Mouse (Mus musculus) megakaryocyte progenitor cell, adult 5-6 weeks (primary cell): ENCODE data around the gene Car2. TPM values are rescaled to one million over a fixed set of nuclear protein-coding genes. Genes with fewer than 3 reads are reported as not detected.

Source experiments
- ATAC-seq: replicated peaks from 2 replicates; pipeline ENCODE4 v1.8.0; 2016; ENCODE audit warnings: mild to moderate bottlenecking, moderate TSS enrichment, inconsistent platforms; ENCODE audit not compliant: poor library complexity
- total RNA-seq, 2 experiments: library from RNA; stranded (forward) in 1 of 2; stranded (reverse) in 1 of 2; fragments of 157-497, 149-512 nt in 1 of 2; fragments of 200-1000 nt in 1 of 2; gene quantifications; 2 replicates each; pipeline versions ENCODE4 v1.2.3 to v1.2.4; 2015 to 2017

Gene Car2
- total RNA-seq, 2 experiments from 2014 or later: 143 to 274 TPM

DNA sequence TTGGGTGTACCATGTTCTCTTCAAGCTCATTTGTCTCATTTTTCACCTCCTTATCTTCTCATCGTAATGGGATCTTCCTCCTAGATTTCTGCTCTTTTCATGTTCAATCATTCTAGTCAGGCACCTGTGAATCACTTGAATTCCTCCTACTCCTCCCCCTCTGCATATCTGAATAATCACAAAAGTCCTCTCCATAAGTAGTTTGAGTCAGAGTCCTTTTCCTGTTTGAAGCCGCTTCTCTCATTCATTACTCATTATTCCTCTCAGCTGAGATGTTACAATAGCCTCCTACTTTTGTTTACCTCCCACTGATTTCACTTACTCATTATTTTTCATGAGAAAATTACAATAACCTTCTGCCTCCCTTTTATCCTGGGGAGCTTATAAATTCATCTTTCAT, 31.2 kb downstream of the Car2 start:
- no peak for ATAC-seq

DNA sequence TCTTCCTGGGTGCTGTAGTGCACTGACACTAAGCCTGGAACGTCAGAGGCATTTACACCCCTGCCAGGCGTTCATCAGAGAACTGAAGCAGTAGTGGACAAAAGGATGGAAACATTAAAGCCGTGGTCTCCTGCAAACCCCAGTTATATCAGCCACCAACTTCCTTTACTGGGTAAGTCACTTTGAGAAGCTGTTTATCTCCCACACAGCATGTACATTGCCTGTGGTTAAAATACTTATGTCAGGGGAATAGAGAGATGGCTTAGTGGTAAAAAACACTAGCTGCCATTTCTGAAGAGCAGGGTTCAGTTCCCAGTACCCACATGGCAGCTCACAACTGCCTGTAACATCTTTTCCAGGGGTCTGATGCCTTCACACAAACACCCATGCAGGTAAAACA, 58.6 kb downstream of the Car2 start:
- peak; percentile 95 for ATAC-seq

DNA sequence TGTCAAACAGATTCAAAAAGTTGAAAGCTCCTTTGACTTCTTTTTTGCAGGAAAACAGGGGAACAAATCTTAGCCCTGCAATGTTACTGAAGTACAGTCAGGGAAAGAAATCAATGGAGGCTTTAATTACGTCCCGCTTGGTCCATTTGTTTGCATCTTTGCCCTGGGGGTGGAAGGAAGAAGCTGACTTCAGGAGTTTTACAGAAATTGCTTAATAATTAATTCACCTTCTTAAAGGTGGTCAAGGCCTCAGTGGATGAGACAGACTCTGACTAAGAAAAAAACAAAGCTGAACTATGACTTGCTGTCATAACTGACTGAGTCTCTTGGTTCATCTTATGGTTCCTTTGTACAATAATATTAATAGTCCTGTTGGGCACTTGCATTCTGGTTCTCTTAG, 59.6 kb downstream of the Car2 start:
- no peak for ATAC-seq

DNA sequence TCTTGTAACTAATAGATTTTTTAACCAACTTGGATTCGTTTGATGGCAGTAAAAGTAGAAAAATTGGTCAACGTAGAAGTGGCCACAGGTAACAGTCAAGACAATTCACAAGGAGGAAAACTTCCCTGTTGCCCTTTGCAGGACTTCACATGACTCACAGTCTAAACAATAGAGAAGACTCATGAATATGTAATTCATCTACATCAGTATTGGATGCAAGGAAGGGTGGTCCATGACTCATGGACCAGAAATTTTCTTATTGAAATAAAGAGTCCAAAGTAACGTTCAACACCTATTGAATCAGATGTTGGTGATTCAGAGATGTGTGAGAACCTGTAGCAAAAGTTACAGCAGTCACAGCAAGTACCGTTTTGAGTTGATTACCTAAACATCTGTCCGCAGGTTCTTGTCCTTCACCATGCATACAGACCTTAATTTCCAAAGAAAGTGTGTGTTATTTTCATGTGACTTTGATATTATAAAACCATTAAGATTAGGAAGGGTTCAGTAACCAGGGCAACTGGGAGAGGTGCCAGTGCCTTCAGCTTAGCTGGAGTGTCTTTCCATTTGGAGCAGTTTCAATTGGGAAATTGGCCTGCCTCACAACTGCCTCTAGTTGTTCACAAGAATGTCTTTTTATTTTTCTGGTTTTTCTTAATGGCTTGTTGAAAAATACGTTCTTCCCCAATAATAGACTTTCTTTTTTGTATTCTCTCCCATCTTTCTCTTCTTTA, 62.2 kb downstream of the Car2 start:
- ATAC-seq: no peak

DNA sequence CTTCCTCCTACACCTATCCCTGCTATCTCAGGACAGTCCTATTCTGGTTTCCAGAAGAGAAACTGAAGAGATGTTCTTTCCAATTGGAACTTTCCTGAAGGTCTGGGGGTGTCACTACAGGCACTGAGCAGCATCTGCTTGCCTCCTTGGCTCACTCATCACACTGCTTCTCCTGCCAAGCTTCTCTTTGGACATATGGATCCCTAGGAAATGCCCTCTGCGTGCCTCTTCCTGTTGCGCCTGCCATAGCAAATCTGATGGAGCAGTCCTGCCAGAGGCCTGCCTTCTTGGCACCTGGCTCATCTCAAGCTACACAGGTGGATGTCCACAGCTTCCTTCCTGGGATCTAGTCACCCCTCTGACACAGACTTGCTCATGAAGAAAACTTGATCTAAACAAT, 64.0 kb downstream of the Car2 start:
- no peak for ATAC-seq

Other genes starting within 250 kb of the Car2 start
- gene Car13, start 244.5 kb upstream of the Car2 start, total RNA-seq (2015): 6.2 and 6.3 TPM in 2 replicates
- gene Car13, start 244.5 kb upstream of the Car2 start, total RNA-seq (2017): 4.1 and 5.3 TPM in 2 replicates
- 584 and 1,246 TPM in 2 replicates for gene Car1, start 77.9 kb upstream of the Car2 start, total RNA-seq (2015)
- 179 and 313 TPM in 2 replicates for gene Car1, start 77.9 kb upstream of the Car2 start, total RNA-seq (2017)
- gene Car3, start 22.8 kb upstream of the Car2 start, total RNA-seq (2015): 9.5 and 10.6 TPM in 2 replicates
- gene Car3, start 22.8 kb upstream of the Car2 start, total RNA-seq (2017): 5.4 and 8.1 TPM in 2 replicates